Mouse (Mus musculus) hindbrain, embryonic 11.5 days (tissue): ENCODE measurements around the gene Tedc2. TPM values are rescaled to one million over a fixed set of nuclear protein-coding genes. Genes with fewer than 3 reads are reported as not detected.
A peak's percentile ranks its signal among the peaks of the same experiment; 100 is the strongest.

Source experiments
- ATAC-seq: fragments of 200-750 bp; cut with Nextera tagmentation; 2 replicates; pipeline ENCODE4 v1.8.0; 2017; ENCODE audit warnings: mild to moderate bottlenecking, moderate TSS enrichment, moderate library complexity; ENCODE audit not compliant: low FRiP score
- DNase-seq: peaks from one replicate; pipeline ENCODE4 v3.0.0-alpha.2; 2015; ENCODE audit warnings: low spot score
- H3K27ac ChIP-seq: fragments of 300-500 bp; sonication (generic); 2 replicates; pipeline ENCODE4 v1.5.1; 2014; ENCODE audit warnings: mild to moderate bottlenecking, low read depth, low read length
- H3K27me3 ChIP-seq: fragments of 300-500 bp; sonication (generic); 2 replicates; pipeline ENCODE4 v1.6.1; 2014; ENCODE audit warnings: mild to moderate bottlenecking, low read length, moderate library complexity, mixed read lengths; ENCODE audit not compliant: control insufficient read depth, insufficient read depth
- H3K36me3 ChIP-seq: fragments of 300-500 bp; sonication (generic); 2 replicates; pipeline ENCODE4 v1.6.1; 2014; ENCODE audit warnings: mild to moderate bottlenecking, low read length, moderate library complexity, mixed read lengths; ENCODE audit not compliant: control insufficient read depth, insufficient read depth
- H3K4me1 ChIP-seq: fragments of 300-500 bp; sonication (generic); replicated peaks from 2 replicates; pipeline ENCODE4 v1.6.1; 2014; ENCODE audit warnings: low read length, mixed read lengths; ENCODE audit not compliant: control insufficient read depth, insufficient read depth
- H3K4me2 ChIP-seq: fragments of 300-500 bp; sonication (generic); replicated peaks from 2 replicates; pipeline ENCODE4 v1.6.1; 2014; ENCODE audit warnings: mild to moderate bottlenecking, low read depth, low read length
- H3K4me3 ChIP-seq: fragments of 300-500 bp; sonication (generic); 2 replicates; pipeline ENCODE4 v1.5.1; 2014; ENCODE audit warnings: low read depth, low read length
- H3K9ac ChIP-seq: fragments of 300-500 bp; sonication (generic); 2 replicates; pipeline ENCODE4 v1.6.1; 2014; ENCODE audit warnings: low read depth, low read length
- H3K9me3 ChIP-seq: fragments of 300-500 bp; sonication (generic); 2 replicates; pipeline ENCODE4 v1.6.1; 2016; ENCODE audit warnings: low read length; ENCODE audit not compliant: control insufficient read depth
- WGBS: fragments of 180-500 bp; shearing (Covaris S2); extraction: QIAGEN DNeasy Blood & Tissue Kit; methylation state at CpG from one replicate; pipeline ENCODE4 v1.1.7; 2014; 5-methylcytosine and 5-hydroxymethylcytosine counted together
- polyA plus RNA-seq: library from polyadenylated mRNA; unstranded; fragments of >200 nt; fragmentation: Nextera tagmentation; extraction: Ambion mirVana; gene quantifications from 2 replicates; pipeline ENCODE4 v1.2.1, GENCODE M21; 2014

Gene Tedc2
- polyA plus RNA-seq, 1 experiment from 2014 or later: 17.8 TPM

- Histone ChIP-seq H3K4me1 (peaks cover 5% of the 10 kb centered on the region), H3K4me2 (no peak overlapping the region), H3K4me3 (no peak overlapping the region), H3K9me3 (no peaks in the 10 kb centered on the region), H3K36me3 (peaks cover 3% of the 10 kb centered on the region; the same call in 1 of the 2 replicates), H3K9ac (no peak overlapping the region), H3K27me3 (no peaks in the 10 kb centered on the region), H3K27ac (no peak overlapping the region)
- no peak for DNase-seq
- no peak for ATAC-seq
- 93% methylated on average over 8 of the region's 10 CpGs for WGBS
These were observed 4.1 kb upstream of the Tedc2 start for GRCm38 (mm10) chr17:24224741-24225140.

GRCm38 (mm10) chr17:24223513-24223912, 2.9 kb upstream of the Tedc2 start:
- no peak overlapping the region for H3K27ac ChIP-seq
- H3K9ac ChIP-seq: no peak overlapping the region
- ATAC-seq (no peak), DNase-seq (no peak)
- H3K27me3 ChIP-seq: no peaks in the 10 kb centered on the region
- no peak overlapping the region for H3K4me2 ChIP-seq
- no peaks in the 10 kb centered on the region for H3K9me3 ChIP-seq
- H3K4me1 ChIP-seq: peaks cover 8% of the 10 kb centered on the region
- peaks cover 3% of the 10 kb centered on the region; the same call in 1 of the 2 replicates for H3K36me3 ChIP-seq
- H3K4me3 ChIP-seq: no peak overlapping the region
- WGBS: 90% methylated on average over 5 of the region's 5 CpGs

- no peak overlapping the region for H3K27ac ChIP-seq
- no peaks in the 10 kb centered on the region for H3K36me3 ChIP-seq
- peaks cover 8% of the 10 kb centered on the region for H3K4me1 ChIP-seq
- no peaks in the 10 kb centered on the region for H3K9me3 ChIP-seq
- no peak overlapping the region for H3K4me2 ChIP-seq
- H3K4me3 ChIP-seq: no peak overlapping the region
- no peak for ATAC-seq
- DNase-seq: no peak
- no peak overlapping the region for H3K9ac ChIP-seq
- H3K27me3 ChIP-seq: no peaks in the 10 kb centered on the region
- WGBS: 81% methylated on average over 6 of the region's 6 CpGs
These were observed 2.0 kb upstream of the Tedc2 start for GRCm38 (mm10) chr17:24222653-24223052.

- no peak for ATAC-seq
- no peak overlapping the region for H3K27ac ChIP-seq
- no peak overlapping the region for H3K4me3 ChIP-seq
- H3K9ac ChIP-seq: no peak overlapping the region
- H3K9me3 ChIP-seq: no peaks in the 10 kb centered on the region
- H3K36me3 ChIP-seq: peaks cover 10% of the 10 kb centered on the region; the same call in 1 of the 2 replicates
- no peak for DNase-seq
- peaks cover 8% of the 10 kb centered on the region for H3K4me1 ChIP-seq
- H3K4me2 ChIP-seq: no peak overlapping the region
- 66% methylated on average over 4 of the region's 4 CpGs for WGBS
- H3K27me3 ChIP-seq: no peaks in the 10 kb centered on the region
These were observed 3.8 kb downstream of the Tedc2 start for GRCm38 (mm10) chr17:24216836-24217235.

- Histone ChIP-seq H3K27ac (no peak overlapping the region), H3K4me1 (peaks cover 16% of the 10 kb centered on the region), H3K4me2 (no peak overlapping the region), H3K9ac (no peak overlapping the region), H3K9me3 (no peaks in the 10 kb centered on the region), H3K4me3 (no peak overlapping the region), H3K36me3 (peaks cover 10% of the 10 kb centered on the region; the same call in 1 of the 2 replicates), H3K27me3 (peaks cover 2% of the 10 kb centered on the region)
- WGBS: 81% methylated on average over 6 of the region's 6 CpGs
- DNase-seq (no peak), ATAC-seq (no peak)
These were observed 7.5 kb downstream of the Tedc2 start for GRCm38 (mm10) chr17:24213186-24213585.

- Histone ChIP-seq H3K9ac (no peak overlapping the region; the same call in 1 of the 2 replicates), H3K4me1 (peaks cover 17% of the 10 kb centered on the region), H3K4me3 (peak overlapping the region; percentile 45), H3K27me3 (peaks cover 9% of the 10 kb centered on the region), H3K27ac (no peak overlapping the region), H3K9me3 (no peaks in the 10 kb centered on the region), H3K4me2 (peak overlapping the region; percentile 77), H3K36me3 (peaks cover 10% of the 10 kb centered on the region; the same call in 1 of the 2 replicates)
- WGBS: 23% methylated on average over 5 of the region's 5 CpGs
- no peak for ATAC-seq
- no peak for DNase-seq
These were observed 8.1 kb downstream of the Tedc2 start for GRCm38 (mm10) chr17:24212441-24213018.

GRCm38 (mm10) chr17:24211631-24212440, 8.8 kb downstream of the Tedc2 start:
- H3K4me1 ChIP-seq: peaks cover 21% of the 10 kb centered on the region
- no peaks in the 10 kb centered on the region for H3K9me3 ChIP-seq
- WGBS: 1% methylated on average over 37 of the region's 37 CpGs
- ATAC-seq: peak; percentile 41
- peaks cover 10% of the 10 kb centered on the region; the same call in 1 of the 2 replicates for H3K36me3 ChIP-seq
- DNase-seq: peak; percentile 86
- peaks cover 15% of the 10 kb centered on the region for H3K27me3 ChIP-seq
- peak overlapping the region; percentile 81 for H3K9ac ChIP-seq
- H3K4me2 ChIP-seq: peak overlapping the region; percentile 77
- peak overlapping the region; percentile 30 for H3K27ac ChIP-seq
- peak overlapping the region; percentile 45 for H3K4me3 ChIP-seq

GRCm38 (mm10) chr17:24210591-24210990, 10.1 kb downstream of the Tedc2 start:
- 67% methylated on average over 3 of the region's 3 CpGs for WGBS
- H3K9ac ChIP-seq: no peak overlapping the region
- no peak overlapping the region for H3K27ac ChIP-seq
- H3K36me3 ChIP-seq: peaks cover 5% of the 10 kb centered on the region; the same call in 1 of the 2 replicates
- H3K4me3 ChIP-seq: no peak overlapping the region
- peaks cover 25% of the 10 kb centered on the region for H3K4me1 ChIP-seq
- ATAC-seq (no peak), DNase-seq (no peak)
- H3K27me3 ChIP-seq: peaks cover 19% of the 10 kb centered on the region
- H3K9me3 ChIP-seq: no peaks in the 10 kb centered on the region
- no peak overlapping the region for H3K4me2 ChIP-seq
